Mouse (Mus musculus) hindbrain, embryonic 16.5 days (tissue): Measurements from ENCODE around the gene Cachd1. TPM values are rescaled to one million over a fixed set of nuclear protein-coding genes. Genes with fewer than 3 reads are reported as not detected.

Experiments
- ATAC-seq: fragments of 200-750 bp; cut with Nextera tagmentation; 2 replicates; pipeline ENCODE4 v1.8.0; 2017; ENCODE audit warnings: moderate TSS enrichment, moderate library complexity
- H3K27ac ChIP-seq: fragments of 300-500 bp; sonication (generic); 2 replicates; pipeline ENCODE4 v1.5.1; 2014; ENCODE audit warnings: low read depth, mild to moderate bottlenecking, control low read depth, low read length, moderate library complexity
- H3K27me3 ChIP-seq: fragments of 300-500 bp; sonication (generic); replicated peaks from 2 replicates; pipeline ENCODE4 v1.6.1; 2014; ENCODE audit warnings: low read length; ENCODE audit not compliant: control insufficient read depth, insufficient read depth
- H3K36me3 ChIP-seq: fragments of 300-500 bp; sonication (generic); 2 replicates; pipeline ENCODE4 v1.6.1; 2014; ENCODE audit warnings: mild to moderate bottlenecking, low read length, moderate library complexity, mixed read lengths; ENCODE audit not compliant: control insufficient read depth, insufficient read depth
- H3K4me1 ChIP-seq: fragments of 300-500 bp; sonication (generic); 2 replicates; pipeline ENCODE4 v1.6.1; 2014; ENCODE audit warnings: low read depth, low read length; ENCODE audit not compliant: control insufficient read depth, insufficient read depth
- H3K4me2 ChIP-seq: fragments of 300-500 bp; sonication (generic); 2 replicates; pipeline ENCODE4 v1.6.1; 2014; ENCODE audit warnings: mild to moderate bottlenecking, low read length, control low read depth, moderate library complexity
- H3K4me3 ChIP-seq: fragments of 300-500 bp; sonication (generic); 2 replicates; pipeline ENCODE4 v1.5.1; 2014; ENCODE audit warnings: mild to moderate bottlenecking, low read length, control low read depth, moderate library complexity
- H3K9ac ChIP-seq: fragments of 300-500 bp; sonication (generic); 2 replicates; pipeline ENCODE4 v1.6.1; 2014; ENCODE audit warnings: low read depth, mild to moderate bottlenecking, control low read depth, low read length, moderate library complexity
- H3K9me3 ChIP-seq: fragments of 300-500 bp; sonication (generic); 2 replicates; pipeline ENCODE4 v1.6.1; 2014; ENCODE audit warnings: mild to moderate bottlenecking, low read length, moderate library complexity; ENCODE audit not compliant: control insufficient read depth
- WGBS: fragments of 180-500 bp; shearing (Covaris S2); extraction: QIAGEN DNeasy Blood & Tissue Kit; methylation state at CpG from one replicate; pipeline ENCODE4 v1.1.7; 2014; 5-methylcytosine and 5-hydroxymethylcytosine counted together
- polyA plus RNA-seq: library from polyadenylated mRNA; unstranded; fragments of >200 nt; fragmentation: Nextera tagmentation; extraction: Ambion mirVana; gene quantifications from 2 replicates; pipeline ENCODE4 v1.2.1, GENCODE M21; 2015

Gene Cachd1
- polyA plus RNA-seq, 1 experiment from 2014 or later = 10.6 TPM

GRCm38 (mm10) chr4:100780911-100781310 is 4.4 kb downstream of the Cachd1 start:
- Histone ChIP-seq H3K4me2 (peak overlapping the region; percentile 25), H3K9ac (no peak overlapping the region)
- 31% methylated on average over 6 of the region's 6 CpGs for WGBS

GRCm38 (mm10) chr4:100782348-100782747 is 5.9 kb downstream of the Cachd1 start:
- Histone ChIP-seq H3K4me1 (peaks cover 22% of the 10 kb centered on the region), H3K9ac (no peak overlapping the region), H3K27me3 (no peaks in the 10 kb centered on the region), H3K4me3 (no peak overlapping the region), H3K4me2 (no peak overlapping the region), H3K36me3 (no peaks in the 10 kb centered on the region), H3K9me3 (no peaks in the 10 kb centered on the region), H3K27ac (no peak overlapping the region)
- no peak for ATAC-seq
- WGBS = 58% methylated on average over 8 of the region's 8 CpGs

More at GRCm38 (mm10) chr4:100780911-100781310, 4.4 kb downstream of the Cachd1 start:
- H3K27me3 ChIP-seq = no peaks in the 10 kb centered on the region
- H3K9me3 ChIP-seq = no peaks in the 10 kb centered on the region
- H3K36me3 ChIP-seq = no peaks in the 10 kb centered on the region
- no peak for ATAC-seq
- no peak overlapping the region for H3K4me3 ChIP-seq
- peaks cover 25% of the 10 kb centered on the region for H3K4me1 ChIP-seq
- no peak overlapping the region; the same call in 1 of the 2 replicates for H3K27ac ChIP-seq

GRCm38 (mm10) chr4:100782891-100783290 is 6.4 kb downstream of the Cachd1 start:
- Histone ChIP-seq H3K27ac (no peak overlapping the region), H3K36me3 (no peaks in the 10 kb centered on the region), H3K4me3 (no peak overlapping the region), H3K9me3 (no peaks in the 10 kb centered on the region), H3K4me1 (peaks cover 22% of the 10 kb centered on the region), H3K9ac (no peak overlapping the region), H3K27me3 (no peaks in the 10 kb centered on the region), H3K4me2 (no peak overlapping the region)
- ATAC-seq = no peak
- 83% methylated on average over 3 of the region's 3 CpGs for WGBS

- no peak overlapping the region for H3K27ac ChIP-seq
- peaks cover 3% of the 10 kb centered on the region for H3K4me1 ChIP-seq
- WGBS = 63% methylated on average over 3 of the region's 3 CpGs
- no peak overlapping the region for H3K9ac ChIP-seq
- H3K9me3 ChIP-seq = no peaks in the 10 kb centered on the region
- no peaks in the 10 kb centered on the region for H3K27me3 ChIP-seq
- 0 out of 2 replicates have a peak, but pooled peaks have one; percentile 53 for ATAC-seq
- H3K4me3 ChIP-seq = no peak overlapping the region
- H3K4me2 ChIP-seq = no peak overlapping the region
- H3K36me3 ChIP-seq = no peaks in the 10 kb centered on the region
These were observed 10.7 kb downstream of the Cachd1 start for GRCm38 (mm10) chr4:100787201-100787600.

GRCm38 (mm10) chr4:100790176-100790575 is 13.7 kb downstream of the Cachd1 start:
- no peaks in the 10 kb centered on the region for H3K27me3 ChIP-seq
- H3K4me3 ChIP-seq = no peak overlapping the region
- no peak overlapping the region for H3K9ac ChIP-seq
- no peaks in the 10 kb centered on the region for H3K9me3 ChIP-seq
- WGBS = 79% methylated on average over 5 of the region's 5 CpGs
- H3K4me1 ChIP-seq = peaks cover 3% of the 10 kb centered on the region
- H3K36me3 ChIP-seq = no peaks in the 10 kb centered on the region
- no peak for ATAC-seq
- no peak overlapping the region for H3K4me2 ChIP-seq
- H3K27ac ChIP-seq = no peak overlapping the region

- Histone ChIP-seq H3K9me3 (no peaks in the 10 kb centered on the region), H3K36me3 (no peaks in the 10 kb centered on the region), H3K4me3 (no peak overlapping the region), H3K9ac (no peak overlapping the region), H3K27me3 (no peaks in the 10 kb centered on the region), H3K27ac (peak overlapping the region; percentile 6; the same call in 1 of the 2 replicates), H3K4me2 (no peak overlapping the region), H3K4me1 (peaks cover 8% of the 10 kb centered on the region)
- 13% methylated on average over 2 of the region's 2 CpGs for WGBS
- ATAC-seq = peak; percentile 49; the same call in 1 of the 2 replicates
These were observed 16.7 kb downstream of the Cachd1 start for GRCm38 (mm10) chr4:100793147-100793546.

GRCm38 (mm10) chr4:100795523-100795922 is 19.0 kb downstream of the Cachd1 start:
- ATAC-seq = no peak
- 32% methylated on average over 5 of the region's 5 CpGs for WGBS

GRCm38 (mm10) chr4:100800730-100801442 is 24.4 kb downstream of the Cachd1 start:
- Histone ChIP-seq H3K9ac (no peak overlapping the region), H3K9me3 (no peaks in the 10 kb centered on the region), H3K4me1 (peaks cover 14% of the 10 kb centered on the region), H3K36me3 (no peaks in the 10 kb centered on the region), H3K4me3 (no peak overlapping the region), H3K27ac (no peak overlapping the region), H3K4me2 (no peak overlapping the region), H3K27me3 (no peaks in the 10 kb centered on the region)
- WGBS = 80% methylated on average over 14 of the region's 14 CpGs
- peak; percentile 43; the same call in 1 of the 2 replicates for ATAC-seq

More at GRCm38 (mm10) chr4:100795523-100795922, 19.0 kb downstream of the Cachd1 start:
- peaks cover 14% of the 10 kb centered on the region for H3K4me1 ChIP-seq
- no peaks in the 10 kb centered on the region for H3K36me3 ChIP-seq
- H3K27ac ChIP-seq = no peak overlapping the region
- H3K4me2 ChIP-seq = no peak overlapping the region
- H3K27me3 ChIP-seq = no peaks in the 10 kb centered on the region
- no peak overlapping the region for H3K4me3 ChIP-seq
- no peak overlapping the region for H3K9ac ChIP-seq
- no peaks in the 10 kb centered on the region for H3K9me3 ChIP-seq

- no peak overlapping the region for H3K9ac ChIP-seq
- no peaks in the 10 kb centered on the region for H3K27me3 ChIP-seq
- 0 out of 2 replicates have a peak, but pooled peaks have one; percentile 37 for ATAC-seq
- 63% methylated on average over 3 of the region's 3 CpGs for WGBS
- H3K9me3 ChIP-seq = no peaks in the 10 kb centered on the region
- no peak overlapping the region for H3K4me2 ChIP-seq
- no peaks in the 10 kb centered on the region for H3K36me3 ChIP-seq
- no peak overlapping the region for H3K27ac ChIP-seq
- peaks cover 14% of the 10 kb centered on the region for H3K4me1 ChIP-seq
- no peak overlapping the region for H3K4me3 ChIP-seq
These were observed 24.9 kb downstream of the Cachd1 start for GRCm38 (mm10) chr4:100801443-100801786.
